Mouse (Mus musculus): ENCODE measurements at regions not wholly inside any gene's neighbourhood (a gene's known extent, or its start where the extent isn't known, plus 50 kb on each side); places are given as distances from the start of the nearest gene placed in this dataset.
"Not testable (repeated sequence)": the region's sequence is repeated elsewhere in the genome, so short reads cannot be mapped to it uniquely, and the experiment has no call there.

- not testable (repeated sequence) for TF ChIP-seq POLR2A (IDR thresholded peaks at IDR 0.05; ENCODE audit: borderline replicate concordance, insufficient read depth, low read length); CTCF (IDR thresholded peaks at IDR 0.05; ENCODE audit: borderline replicate concordance, insufficient read depth, low read depth, low read length)
These were observed 788.0 kb upstream of the Olfr1507 start for GRCm38 (mm10) chr14:53283350-53284141.

Data from cerebellum, adult 2 months (tissue).